Mouse (Mus musculus): ENCODE measurements at regions not wholly inside any gene's neighbourhood (a gene's known extent, or its start where the extent isn't known, plus 50 kb on each side); places are given as distances from the start of the nearest gene placed in this dataset.

DNA sequence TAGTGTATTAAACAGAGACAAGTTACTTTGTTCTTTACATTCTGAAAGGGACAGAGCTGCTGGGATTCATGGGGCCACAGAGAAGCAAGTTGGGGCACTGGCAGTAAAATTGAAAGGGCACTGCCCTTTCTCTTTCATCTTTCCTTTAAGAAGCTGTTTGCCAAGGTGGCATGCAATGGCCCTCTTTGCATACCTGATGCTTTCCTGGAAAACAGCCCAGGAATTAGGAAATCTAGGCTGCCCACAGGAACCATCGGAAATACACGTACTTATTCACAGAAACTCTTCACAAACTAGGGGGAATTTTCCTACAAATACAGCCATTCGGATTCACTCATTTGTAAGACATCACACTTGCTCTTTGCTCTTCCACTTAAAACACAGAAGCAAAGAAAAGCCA is 278.3 kb upstream of the Gm765 start:
- Histone ChIP-seq H3K9ac (ENCODE audit: low read length) (no peak overlapping the region), H3K4me1 (ENCODE audit: control insufficient read depth, insufficient read depth, low read length) (no peaks in the 10 kb centered on the region), H3K9me3 (ENCODE audit: control insufficient read depth, low read length) (no peaks in the 10 kb centered on the region), H3K4me2 (ENCODE audit: low read depth) (no peak overlapping the region), H3K36me3 (ENCODE audit: control insufficient read depth, insufficient read depth, low read length) (no peaks in the 10 kb centered on the region), H3K27me3 (ENCODE audit: control insufficient read depth, insufficient read depth, low read length) (no peaks in the 10 kb centered on the region), H3K4me3 (ENCODE audit: low read depth, low read length) (no peak overlapping the region), H3K27ac (ENCODE audit: low read depth, low read length) (no peak overlapping the region)
- no peak for ATAC-seq (ENCODE audit: insufficient read depth, low FRiP score, low TSS enrichment)
- no peak for DNase-seq (ENCODE audit: low spot score)
- 90% methylated on average over 3 of the region's 3 CpGs for WGBS

DNA sequence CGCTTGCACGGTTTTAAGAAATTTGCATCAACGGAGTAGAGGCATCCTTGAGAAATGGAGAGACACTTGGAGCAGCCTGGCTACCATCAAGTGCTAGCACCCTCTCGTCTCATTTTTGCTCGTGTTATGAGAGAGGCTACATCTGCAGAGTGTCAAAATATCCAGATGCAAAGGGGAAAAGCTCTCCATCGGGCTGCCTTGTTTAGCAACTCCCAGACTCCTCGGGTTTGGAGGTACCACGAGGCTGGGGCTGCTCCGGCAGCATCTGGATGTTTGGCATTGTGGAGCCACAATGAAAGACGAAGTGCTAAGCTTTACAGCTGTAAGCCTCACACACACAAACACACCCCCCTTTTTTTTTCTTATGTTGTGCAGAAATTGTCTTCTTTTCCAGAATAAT is 270.5 kb upstream of the Gm765 start:
- 0 out of 2 replicates have a peak, but pooled peaks cover 2% of the 10 kb centered on the region for H3K4me1 ChIP-seq (ENCODE audit: control insufficient read depth, insufficient read depth, low read length)
- H3K9me3 ChIP-seq (ENCODE audit: control insufficient read depth, low read length) = no peaks in the 10 kb centered on the region
- DNase-seq (ENCODE audit: low spot score) (no peak), ATAC-seq (ENCODE audit: insufficient read depth, low FRiP score, low TSS enrichment) (no peak)
- no peaks in the 10 kb centered on the region for H3K27me3 ChIP-seq (ENCODE audit: control insufficient read depth, insufficient read depth, low read length)
- no peak overlapping the region for H3K9ac ChIP-seq (ENCODE audit: low read length)
- H3K36me3 ChIP-seq (ENCODE audit: control insufficient read depth, insufficient read depth, low read length) = no peaks in the 10 kb centered on the region
- no peak overlapping the region for H3K4me2 ChIP-seq (ENCODE audit: low read depth)
- H3K27ac ChIP-seq (ENCODE audit: low read depth, low read length) = no peak overlapping the region
- no peak overlapping the region for H3K4me3 ChIP-seq (ENCODE audit: low read depth, low read length)
- 83% methylated on average over 10 of the region's 10 CpGs for WGBS

DNA sequence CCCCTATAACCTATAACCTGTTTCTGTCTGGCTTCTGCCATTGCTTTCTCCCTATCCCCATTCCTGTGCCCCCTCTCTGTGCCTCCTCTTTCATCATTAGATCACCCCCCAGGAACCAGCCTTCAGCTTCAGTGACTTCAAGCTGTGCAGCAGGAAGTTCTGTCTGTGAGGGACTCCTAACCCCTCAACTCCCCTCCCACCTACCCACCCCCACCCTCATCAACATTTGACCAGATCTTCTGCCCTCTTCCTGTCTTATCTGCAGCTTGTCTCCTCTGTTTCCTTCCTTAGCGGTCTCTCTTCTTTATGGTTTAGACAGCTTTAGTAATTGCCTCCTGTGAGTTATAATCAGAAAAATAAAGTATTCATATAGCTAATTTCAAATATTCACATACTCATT is 266.6 kb upstream of the Gm765 start:
- no peak overlapping the region for H3K4me2 ChIP-seq (ENCODE audit: low read depth)
- ATAC-seq (ENCODE audit: insufficient read depth, low FRiP score, low TSS enrichment) (no peak), DNase-seq (ENCODE audit: low spot score) (no peak)
- H3K4me3 ChIP-seq (ENCODE audit: low read depth, low read length) = no peak overlapping the region
- WGBS = 28% methylated on average over 1 of the region's 1 CpGs
- H3K36me3 ChIP-seq (ENCODE audit: control insufficient read depth, insufficient read depth, low read length) = no peaks in the 10 kb centered on the region
- no peak overlapping the region for H3K27ac ChIP-seq (ENCODE audit: low read depth, low read length)
- no peaks in the 10 kb centered on the region for H3K27me3 ChIP-seq (ENCODE audit: control insufficient read depth, insufficient read depth, low read length)
- 0 out of 2 replicates have a peak, but pooled peaks cover 2% of the 10 kb centered on the region for H3K4me1 ChIP-seq (ENCODE audit: control insufficient read depth, insufficient read depth, low read length)
- H3K9me3 ChIP-seq (ENCODE audit: control insufficient read depth, low read length) = no peaks in the 10 kb centered on the region
- no peak overlapping the region for H3K9ac ChIP-seq (ENCODE audit: low read length)

DNA sequence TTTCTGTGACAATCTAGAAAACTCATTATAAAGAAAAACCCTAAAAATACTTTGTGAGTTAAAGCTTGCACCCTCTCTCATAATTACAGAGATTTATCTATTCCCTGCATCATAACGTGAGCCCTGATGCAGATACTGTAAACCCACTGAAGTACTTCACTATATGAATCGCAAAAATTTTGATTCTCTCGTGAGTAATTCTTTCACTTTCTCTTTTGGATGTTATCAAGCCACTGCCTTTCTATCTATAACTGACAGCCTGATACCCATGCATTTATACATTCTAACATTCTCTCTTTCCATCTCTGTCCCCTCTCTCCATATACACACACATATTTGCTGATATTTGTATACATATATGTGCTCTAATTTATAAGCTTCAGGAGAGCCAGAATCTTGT is 264.1 kb upstream of the Gm765 start:
- Histone ChIP-seq H3K36me3 (ENCODE audit: control insufficient read depth, insufficient read depth, low read length) (no peaks in the 10 kb centered on the region), H3K4me3 (ENCODE audit: low read depth, low read length) (no peak overlapping the region), H3K9me3 (ENCODE audit: control insufficient read depth, low read length) (no peaks in the 10 kb centered on the region), H3K9ac (ENCODE audit: low read length) (no peak overlapping the region), H3K27me3 (ENCODE audit: control insufficient read depth, insufficient read depth, low read length) (no peaks in the 10 kb centered on the region), H3K4me2 (ENCODE audit: low read depth) (no peak overlapping the region), H3K4me1 (ENCODE audit: control insufficient read depth, insufficient read depth, low read length) (0 out of 2 replicates have a peak, but pooled peaks cover 2% of the 10 kb centered on the region), H3K27ac (ENCODE audit: low read depth, low read length) (no peak overlapping the region)
- WGBS = 91% methylated on average over 3 of the region's 3 CpGs
- no peak for DNase-seq (ENCODE audit: low spot score)
- no peak for ATAC-seq (ENCODE audit: insufficient read depth, low FRiP score, low TSS enrichment)

DNA sequence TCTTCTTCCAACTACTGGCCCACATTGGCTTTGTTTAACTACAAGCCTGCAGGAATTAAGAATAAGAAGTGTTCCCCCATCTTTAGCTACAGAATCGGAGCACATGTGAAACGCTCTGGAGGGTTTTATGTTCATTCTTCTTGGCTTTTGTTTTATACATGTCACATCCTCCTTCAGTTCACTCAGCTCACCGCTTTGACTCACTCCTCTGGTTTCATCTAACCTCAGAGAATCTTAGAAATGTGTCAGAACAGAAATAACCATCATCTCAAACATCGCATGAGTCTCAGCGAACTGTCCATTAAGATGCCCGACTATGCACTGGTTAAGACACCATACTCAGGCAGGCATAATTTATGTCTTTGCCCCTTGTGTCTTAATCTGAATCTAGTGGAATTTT is 255.1 kb upstream of the Gm765 start:
- WGBS = 86% methylated on average over 6 of the region's 6 CpGs
- Histone ChIP-seq H3K27me3 (ENCODE audit: control insufficient read depth, insufficient read depth, low read length) (no peaks in the 10 kb centered on the region), H3K9ac (ENCODE audit: low read length) (no peak overlapping the region), H3K4me3 (ENCODE audit: low read depth, low read length) (no peak overlapping the region), H3K27ac (ENCODE audit: low read depth, low read length) (no peak overlapping the region), H3K4me2 (ENCODE audit: low read depth) (no peak overlapping the region), H3K4me1 (ENCODE audit: control insufficient read depth, insufficient read depth, low read length) (no peaks in the 10 kb centered on the region), H3K9me3 (ENCODE audit: control insufficient read depth, low read length) (no peaks in the 10 kb centered on the region), H3K36me3 (ENCODE audit: control insufficient read depth, insufficient read depth, low read length) (no peaks in the 10 kb centered on the region)
- ATAC-seq (ENCODE audit: insufficient read depth, low FRiP score, low TSS enrichment) (no peak), DNase-seq (ENCODE audit: low spot score) (no peak)

DNA sequence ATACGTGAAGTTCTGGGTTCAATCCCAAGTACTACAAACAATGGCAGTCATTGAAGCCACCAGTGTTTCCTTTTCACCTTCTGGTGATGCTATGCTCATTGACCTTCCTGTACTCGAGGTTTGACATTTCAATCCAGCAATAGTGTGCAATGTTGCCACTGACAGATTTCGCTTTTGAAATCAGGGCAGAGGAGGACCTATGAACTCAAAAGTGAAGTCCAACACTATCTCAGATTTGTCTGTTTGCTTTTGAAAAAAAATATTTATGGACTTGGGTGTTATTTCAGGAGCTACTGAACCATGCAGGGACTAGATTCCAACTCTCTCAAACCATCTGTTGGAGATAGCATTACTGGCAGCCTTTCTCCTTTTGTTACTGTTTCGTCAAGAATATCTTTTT is 248.4 kb upstream of the Gm765 start:
- Histone ChIP-seq H3K9ac (ENCODE audit: low read length) (no peak overlapping the region), H3K4me1 (ENCODE audit: control insufficient read depth, insufficient read depth, low read length) (no peaks in the 10 kb centered on the region), H3K36me3 (ENCODE audit: control insufficient read depth, insufficient read depth, low read length) (no peaks in the 10 kb centered on the region), H3K4me2 (ENCODE audit: low read depth) (no peak overlapping the region), H3K9me3 (ENCODE audit: control insufficient read depth, low read length) (no peaks in the 10 kb centered on the region), H3K27ac (ENCODE audit: low read depth, low read length) (no peak overlapping the region), H3K27me3 (ENCODE audit: control insufficient read depth, insufficient read depth, low read length) (no peaks in the 10 kb centered on the region), H3K4me3 (ENCODE audit: low read depth, low read length) (no peak overlapping the region)
- no peak for DNase-seq (ENCODE audit: low spot score)
- 79% methylated on average over 4 of the region's 4 CpGs for WGBS
- no peak for ATAC-seq (ENCODE audit: insufficient read depth, low FRiP score, low TSS enrichment)

DNA sequence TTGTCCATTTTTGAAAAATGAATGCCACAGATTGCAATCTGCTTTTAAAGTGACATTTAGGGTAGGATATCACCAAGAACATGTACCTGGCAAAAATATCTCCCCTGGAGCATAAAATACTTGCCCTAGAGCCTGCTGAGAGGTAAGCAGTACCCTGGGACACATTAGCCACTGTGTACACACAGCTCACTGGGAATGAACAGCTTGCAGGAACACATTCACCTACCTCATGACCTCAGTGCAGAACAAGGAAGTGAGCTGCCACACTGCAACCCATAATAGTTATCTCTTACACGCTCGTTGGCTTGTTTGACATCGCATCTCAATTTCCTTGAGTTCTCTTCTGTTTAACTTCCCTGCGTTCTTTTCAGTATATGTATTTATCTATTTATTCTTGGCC is 246.4 kb upstream of the Gm765 start:
- no peak overlapping the region for H3K4me3 ChIP-seq (ENCODE audit: low read depth, low read length)
- H3K4me2 ChIP-seq (ENCODE audit: low read depth) = no peak overlapping the region
- no peaks in the 10 kb centered on the region for H3K4me1 ChIP-seq (ENCODE audit: control insufficient read depth, insufficient read depth, low read length)
- no peak for DNase-seq (ENCODE audit: low spot score)
- no peaks in the 10 kb centered on the region for H3K36me3 ChIP-seq (ENCODE audit: control insufficient read depth, insufficient read depth, low read length)
- H3K9me3 ChIP-seq (ENCODE audit: control insufficient read depth, low read length) = no peaks in the 10 kb centered on the region
- no peak for ATAC-seq (ENCODE audit: insufficient read depth, low FRiP score, low TSS enrichment)
- H3K27ac ChIP-seq (ENCODE audit: low read depth, low read length) = no peak overlapping the region
- WGBS = 86% methylated on average over 4 of the region's 4 CpGs
- H3K27me3 ChIP-seq (ENCODE audit: control insufficient read depth, insufficient read depth, low read length) = no peaks in the 10 kb centered on the region
- H3K9ac ChIP-seq (ENCODE audit: low read length) = no peak overlapping the region

DNA sequence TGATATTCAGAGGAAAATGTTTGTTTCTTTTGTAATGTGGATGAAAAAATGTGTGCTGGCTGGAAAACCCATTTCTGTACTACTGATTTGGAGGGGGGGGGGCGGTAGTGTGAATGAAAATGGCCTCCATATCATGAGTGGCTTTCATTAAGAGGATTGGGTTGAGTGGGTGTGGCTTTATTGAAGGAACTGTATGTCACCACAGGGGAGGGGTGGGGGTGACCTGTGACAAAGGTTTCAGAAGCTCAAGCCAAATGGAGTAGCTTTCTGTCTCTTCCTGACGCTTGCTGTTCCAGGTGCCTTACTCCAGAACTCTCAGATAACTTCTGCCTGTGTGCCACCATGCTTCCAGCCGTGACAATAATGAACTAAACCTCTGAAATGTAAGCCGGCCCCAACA is 242.0 kb upstream of the Gm765 start:
- ATAC-seq (ENCODE audit: insufficient read depth, low FRiP score, low TSS enrichment) (no peak), DNase-seq (ENCODE audit: low spot score) (no peak)
- no peaks in the 10 kb centered on the region for H3K9me3 ChIP-seq (ENCODE audit: control insufficient read depth, low read length)
- 72% methylated on average over 4 of the region's 4 CpGs for WGBS
- H3K4me1 ChIP-seq (ENCODE audit: control insufficient read depth, insufficient read depth, low read length) = no peaks in the 10 kb centered on the region
- H3K27ac ChIP-seq (ENCODE audit: low read depth, low read length) = no peak overlapping the region
- H3K4me2 ChIP-seq (ENCODE audit: low read depth) = no peak overlapping the region
- no peaks in the 10 kb centered on the region for H3K36me3 ChIP-seq (ENCODE audit: control insufficient read depth, insufficient read depth, low read length)
- H3K27me3 ChIP-seq (ENCODE audit: control insufficient read depth, insufficient read depth, low read length) = no peaks in the 10 kb centered on the region
- no peak overlapping the region for H3K4me3 ChIP-seq (ENCODE audit: low read depth, low read length)
- no peak overlapping the region for H3K9ac ChIP-seq (ENCODE audit: low read length)

DNA sequence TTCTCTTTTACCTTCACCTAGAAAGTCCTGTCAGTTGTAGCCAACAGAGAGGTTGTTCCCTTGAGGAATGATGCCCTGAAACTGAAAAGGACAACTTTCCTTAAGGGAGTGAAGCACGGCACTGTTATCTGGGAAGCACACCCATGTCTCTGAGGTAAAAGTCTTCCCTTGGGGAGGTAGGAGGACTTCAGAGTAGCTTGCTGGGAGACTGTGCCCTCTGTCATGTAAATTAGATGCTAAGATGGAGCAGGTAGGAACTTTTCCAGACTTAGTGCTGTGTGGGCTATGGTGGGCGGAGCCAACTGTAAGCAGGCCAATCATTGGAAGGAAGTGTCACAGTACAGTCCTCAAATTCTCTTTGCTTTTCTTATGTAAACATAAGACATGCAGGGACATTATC is 240.3 kb upstream of the Gm765 start:
- Histone ChIP-seq H3K4me1 (ENCODE audit: control insufficient read depth, insufficient read depth, low read length) (no peaks in the 10 kb centered on the region), H3K27ac (ENCODE audit: low read depth, low read length) (no peak overlapping the region), H3K4me2 (ENCODE audit: low read depth) (no peak overlapping the region), H3K4me3 (ENCODE audit: low read depth, low read length) (no peak overlapping the region), H3K27me3 (ENCODE audit: control insufficient read depth, insufficient read depth, low read length) (no peaks in the 10 kb centered on the region), H3K9ac (ENCODE audit: low read length) (no peak overlapping the region), H3K9me3 (ENCODE audit: control insufficient read depth, low read length) (no peaks in the 10 kb centered on the region), H3K36me3 (ENCODE audit: control insufficient read depth, insufficient read depth, low read length) (no peaks in the 10 kb centered on the region)
- DNase-seq (ENCODE audit: low spot score) (no peak), ATAC-seq (ENCODE audit: insufficient read depth, low FRiP score, low TSS enrichment) (no peak)
- WGBS = 44% methylated on average over 2 of the region's 2 CpGs

All from neural tube, embryonic 11.5 days (tissue).